Comparison of ENCODE assay signal across 8 mouse cellular contexts in the genomic region with DNA sequence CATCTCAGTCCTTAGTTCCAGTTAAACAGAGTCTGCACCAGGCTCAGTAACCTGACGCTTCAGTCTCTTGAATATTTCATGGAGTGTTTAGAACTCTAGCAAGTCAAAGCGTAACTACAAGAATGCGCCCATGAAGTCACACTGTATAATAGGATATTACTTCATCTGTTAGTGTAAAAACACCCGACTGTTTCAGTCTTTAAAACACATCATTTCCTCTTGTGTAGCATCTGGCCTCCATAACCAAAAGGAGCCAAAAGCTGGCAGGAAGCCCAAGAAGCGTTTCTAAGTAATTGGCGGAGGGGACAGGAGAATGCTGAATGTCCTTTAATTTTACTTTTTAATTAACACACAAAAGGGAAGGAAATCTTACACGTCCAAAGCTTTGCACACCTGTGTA. TPM values are rescaled to one million over a fixed set of nuclear protein-coding genes. Genes with fewer than 3 reads are reported as not detected.
DNase-seq lines count a peak whose midpoint lies in the region; ATAC-seq and TF ChIP-seq lines count a peak whose summit lies in the region.

No protein-coding gene starts in this region.

- peak; percentile 17; the same call in 1 of the 2 replicates for ATAC-seq in intestine, embryonic 16.5 days
- ATAC-seq in CD4-positive, CD25-positive, alpha-beta regulatory T cell, adult 4 months: no peak

- H3K27me3 ChIP-seq in kidney, adult 2 months (replicated peaks; ENCODE audit: control insufficient read depth, insufficient read depth, low read length): no peaks in the 10 kb centered on the region
- H3K27me3 ChIP-seq in intestine, embryonic 16.5 days (replicated peaks; ENCODE audit: control insufficient read depth, insufficient read depth, low read length): no peaks in the 10 kb centered on the region

- H3K4me1 ChIP-seq in kidney, adult 2 months (ENCODE audit: control insufficient read depth, insufficient read depth, low read length): peaks cover 19% of the 10 kb centered on the region
- peaks cover 24% of the 10 kb centered on the region for H3K4me1 ChIP-seq in embryonic fibroblast, embryonic 13.5 days (ENCODE audit: control insufficient read depth, insufficient read depth, low read length)
- peaks cover 24% of the 10 kb centered on the region for H3K4me1 ChIP-seq in intestine, embryonic 16.5 days (ENCODE audit: control insufficient read depth, insufficient read depth, low read length)

- no peak overlapping the region for H3K9ac ChIP-seq in intestine, embryonic 16.5 days (ENCODE audit: low read depth, low read length)

- WGBS in kidney, adult 2 months: 25% methylated on average over 7 of the region's 7 CpGs
- 42% methylated on average over 7 of the region's 7 CpGs for WGBS in intestine, embryonic 16.5 days

- no peaks in the 10 kb centered on the region for H3K9me3 ChIP-seq in intestine, embryonic 16.5 days (ENCODE audit: control insufficient read depth, low read length)

- peak; percentile 57 for DNase-seq in kidney, adult 2 months
- no peak for DNase-seq in kidney, adult 11 months
- DNase-seq in mesoderm, embryonic 11.5 days (ENCODE audit: low read depth, low spot score): peak; percentile 14
- no peak for DNase-seq in testis, postnatal 10 days (ENCODE audit: low spot score)
- no peak for DNase-seq in spleen, postnatal 36 days (ENCODE audit: low spot score in 2 of 2)

- H3K4me3 ChIP-seq in kidney, adult 2 months (ENCODE audit: insufficient read depth, low read depth, low read length): no peak overlapping the region
- no peak overlapping the region for H3K4me3 ChIP-seq in embryonic fibroblast, embryonic 13.5 days (ENCODE audit: insufficient read depth, low read length)
- H3K4me3 ChIP-seq in intestine, embryonic 16.5 days (ENCODE audit: low read length): no peak overlapping the region

- H3K36me3 ChIP-seq in kidney, adult 2 months (ENCODE audit: control insufficient read depth, insufficient read depth, low read length): no peaks in the 10 kb centered on the region
- H3K36me3 ChIP-seq in intestine, embryonic 16.5 days (ENCODE audit: control insufficient read depth, insufficient read depth, low read length): no peaks in the 10 kb centered on the region

- TF ChIP-seq POLR2A in kidney, adult 2 months (IDR thresholded peaks at IDR 0.05; ENCODE audit: low read depth, low read length): no peak
- TF ChIP-seq POLR2A in embryonic fibroblast, embryonic 13.5 days (IDR thresholded peaks at IDR 0.05; ENCODE audit: low read depth, low read length): no peak

- no peak overlapping the region for H3K4me2 ChIP-seq in intestine, embryonic 16.5 days (ENCODE audit: low read depth, low read length)

- no peak for TF ChIP-seq CTCF in kidney, adult 2 months (conservative IDR thresholded peaks at IDR 0.05; ENCODE audit: insufficient read depth, insufficient read length, low read depth, low read length)
- no peak for TF ChIP-seq CTCF in embryonic fibroblast, embryonic 13.5 days (IDR thresholded peaks at IDR 0.05; ENCODE audit: borderline replicate concordance, insufficient read depth, low read length)

- H3K27ac ChIP-seq in kidney, adult 2 months (ENCODE audit: insufficient read depth, low read depth, low read length): peak overlapping the region; percentile 77
- peak overlapping the region; percentile 67; the same call in 1 of the 2 replicates for H3K27ac ChIP-seq in embryonic fibroblast, embryonic 13.5 days (ENCODE audit: insufficient read depth, low read length)
- H3K27ac ChIP-seq in intestine, embryonic 16.5 days (ENCODE audit: low read length): no peak overlapping the region; the same call in 1 of the 2 replicates

RNA-seq across cellular contexts. Expression of gene Cdr2, which starts 5.0 kb away (rescaled TPM):
- polyA plus RNA-seq in kidney, adult 2 months (2012; rRNA removed): 28.5 and 30.8 TPM in 2 replicates
- polyA plus RNA-seq in embryonic fibroblast, embryonic 13.5 days (2011; ENCODE audit: insufficient read length, low read depth, missing spikeins): 44.6 and 51.9 TPM in 2 replicates
- polyA plus RNA-seq in intestine, embryonic 16.5 days (2015; fragmentation: Nextera tagmentation; extraction: Ambion mirVana): 15.7 and 19.8 TPM in 2 replicates
- polyA plus RNA-seq in CD4-positive, CD25-positive, alpha-beta regulatory T cell, adult 4 months (2017; shearing (Covaris generic)): 1 to 10 TPM in 1 of 2 experiments, under 1 TPM in 1; 0.43 to 1.6 TPM

RNA-seq across cellular contexts. Expression of gene Mfsd13b, which starts 5.2 kb away (rescaled TPM):
- polyA plus RNA-seq in kidney, adult 2 months (2012; rRNA removed): 1.1 and 1.2 TPM in 2 replicates
- polyA plus RNA-seq in embryonic fibroblast, embryonic 13.5 days (2011; ENCODE audit: insufficient read length, low read depth, missing spikeins): not detected in 2 replicates
- polyA plus RNA-seq in intestine, embryonic 16.5 days (2015; fragmentation: Nextera tagmentation; extraction: Ambion mirVana): 0.38 and 0.99 TPM in 2 replicates
- polyA plus RNA-seq in CD4-positive, CD25-positive, alpha-beta regulatory T cell, adult 4 months (2017; shearing (Covaris generic)): not detected

RNA-seq across cellular contexts. Expression of gene Mettl9, which starts 57.2 kb away (rescaled TPM):
- 31.5 and 35.6 TPM in 2 replicates for polyA plus RNA-seq in kidney, adult 2 months (2012; rRNA removed)
- polyA plus RNA-seq in embryonic fibroblast, embryonic 13.5 days (2011; ENCODE audit: insufficient read length, low read depth, missing spikeins): 126 and 171 TPM in 2 replicates
- 121 and 123 TPM in 2 replicates for polyA plus RNA-seq in intestine, embryonic 16.5 days (2015; fragmentation: Nextera tagmentation; extraction: Ambion mirVana)
- polyA plus RNA-seq in CD4-positive, CD25-positive, alpha-beta regulatory T cell, adult 4 months (2017; shearing (Covaris generic)): 1 to 10 TPM; 3.6 to 4.6 TPM

RNA-seq across cellular contexts. Expression of gene Polr3e, which starts 59.5 kb away (rescaled TPM):
- 25.9 and 26.9 TPM in 2 replicates for polyA plus RNA-seq in kidney, adult 2 months (2012; rRNA removed)
- polyA plus RNA-seq in embryonic fibroblast, embryonic 13.5 days (2011; ENCODE audit: insufficient read length, low read depth, missing spikeins): 22.0 and 24.0 TPM in 2 replicates
- polyA plus RNA-seq in intestine, embryonic 16.5 days (2015; fragmentation: Nextera tagmentation; extraction: Ambion mirVana): 37.5 and 37.9 TPM in 2 replicates
- polyA plus RNA-seq in CD4-positive, CD25-positive, alpha-beta regulatory T cell, adult 4 months (2017; shearing (Covaris generic)): 10 to 100 TPM in 1 of 2 experiments, 1 to 10 TPM in 1; 8.1 to 15.8 TPM

Comparison
In these comparisons a context has a peak if more than half of its experiments do, and no peak if none do; other contexts are left out.
1. DNase-seq: peak in kidney, adult 2 months (single experiment) and mesoderm, embryonic 11.5 days (single experiment); none in kidney, adult 11 months (single experiment), testis, postnatal 10 days (single experiment) and spleen, postnatal 36 days (0 of 2).